Mouse (Mus musculus) layer of hippocampus, adult 9-11 months (tissue): Measurements from ENCODE around the gene Zfhx3.
"Not testable (repeated sequence)": the region's sequence is repeated elsewhere in the genome, so short reads cannot be mapped to it uniquely, and the experiment has no call there.

ENCODE experiments used
- DNase-seq: peaks from one replicate; pipeline ENCODE4 v3.0.0; 2022

Gene Zfhx3

GRCm38 (mm10) chr8:107941922-107942694, at the start of gene Zfhx3:
Gene Zfhx3 (plus strand): TSS chr8:107942644.
- DNase-seq = no peak

- DNase-seq = no peak
Observed at GRCm38 (mm10) chr8:107918984-107919383, 23.5 kb upstream of the Zfhx3 start.

GRCm38 (mm10) chr8:107926149-107926548, 16.3 kb upstream of the Zfhx3 start:
- no peak for DNase-seq

- no peak for DNase-seq
Observed at GRCm38 (mm10) chr8:107936725-107937124, 5.7 kb upstream of the Zfhx3 start.

- DNase-seq = not testable (repeated sequence)
Observed at GRCm38 (mm10) chr8:107938231-107938630, 4.2 kb upstream of the Zfhx3 start.

GRCm38 (mm10) chr8:107940181-107940580, 2.3 kb upstream of the Zfhx3 start:
- no peak for DNase-seq

- no peak for DNase-seq
Observed at GRCm38 (mm10) chr8:107942752-107943510, 487 bp downstream of the Zfhx3 start.

- no peak for DNase-seq
Observed at GRCm38 (mm10) chr8:107943550-107944348, 1.3 kb downstream of the Zfhx3 start.

GRCm38 (mm10) chr8:107944676-107945600, 2.5 kb downstream of the Zfhx3 start:
- DNase-seq = no peak

- DNase-seq = no peak
Observed at GRCm38 (mm10) chr8:107946888-107947287, 4.4 kb downstream of the Zfhx3 start.

GRCm38 (mm10) chr8:107955887-107956286, 13.4 kb downstream of the Zfhx3 start:
- DNase-seq = peak; percentile 28

GRCm38 (mm10) chr8:107957566-107957965, 15.1 kb downstream of the Zfhx3 start:
- no peak for DNase-seq

GRCm38 (mm10) chr8:107960466-107960865, 18.0 kb downstream of the Zfhx3 start:
- DNase-seq = no peak

- DNase-seq = no peak
Observed at GRCm38 (mm10) chr8:107960878-107961277, 18.4 kb downstream of the Zfhx3 start.

GRCm38 (mm10) chr8:107972198-107972597, 29.8 kb downstream of the Zfhx3 start:
- DNase-seq = no peak

GRCm38 (mm10) chr8:107974451-107974850, 32.0 kb downstream of the Zfhx3 start:
- no peak for DNase-seq

GRCm38 (mm10) chr8:107978247-107978646, 35.8 kb downstream of the Zfhx3 start:
- peak; percentile 61 for DNase-seq

GRCm38 (mm10) chr8:107980618-107981017, 38.2 kb downstream of the Zfhx3 start:
- peak; percentile 52 for DNase-seq

- peak; percentile 38 for DNase-seq
Observed at GRCm38 (mm10) chr8:107986629-107987028, 44.2 kb downstream of the Zfhx3 start.

- DNase-seq = no peak
Observed at GRCm38 (mm10) chr8:107998874-107999273, 56.4 kb downstream of the Zfhx3 start.

- DNase-seq = peak; percentile 29
Observed at GRCm38 (mm10) chr8:108011516-108011915, 69.1 kb downstream of the Zfhx3 start.

- no peak for DNase-seq
Observed at GRCm38 (mm10) chr8:108017727-108018126, 75.3 kb downstream of the Zfhx3 start.
